Mouse (Mus musculus): ENCODE results near the gene Mrrf. TPM values are rescaled to one million over a fixed set of nuclear protein-coding genes. Genes with fewer than 3 reads are reported as not detected.

Gene Mrrf
- polyA plus RNA-seq, 1 experiment from 2014 or later = 23.2 TPM

DNA sequence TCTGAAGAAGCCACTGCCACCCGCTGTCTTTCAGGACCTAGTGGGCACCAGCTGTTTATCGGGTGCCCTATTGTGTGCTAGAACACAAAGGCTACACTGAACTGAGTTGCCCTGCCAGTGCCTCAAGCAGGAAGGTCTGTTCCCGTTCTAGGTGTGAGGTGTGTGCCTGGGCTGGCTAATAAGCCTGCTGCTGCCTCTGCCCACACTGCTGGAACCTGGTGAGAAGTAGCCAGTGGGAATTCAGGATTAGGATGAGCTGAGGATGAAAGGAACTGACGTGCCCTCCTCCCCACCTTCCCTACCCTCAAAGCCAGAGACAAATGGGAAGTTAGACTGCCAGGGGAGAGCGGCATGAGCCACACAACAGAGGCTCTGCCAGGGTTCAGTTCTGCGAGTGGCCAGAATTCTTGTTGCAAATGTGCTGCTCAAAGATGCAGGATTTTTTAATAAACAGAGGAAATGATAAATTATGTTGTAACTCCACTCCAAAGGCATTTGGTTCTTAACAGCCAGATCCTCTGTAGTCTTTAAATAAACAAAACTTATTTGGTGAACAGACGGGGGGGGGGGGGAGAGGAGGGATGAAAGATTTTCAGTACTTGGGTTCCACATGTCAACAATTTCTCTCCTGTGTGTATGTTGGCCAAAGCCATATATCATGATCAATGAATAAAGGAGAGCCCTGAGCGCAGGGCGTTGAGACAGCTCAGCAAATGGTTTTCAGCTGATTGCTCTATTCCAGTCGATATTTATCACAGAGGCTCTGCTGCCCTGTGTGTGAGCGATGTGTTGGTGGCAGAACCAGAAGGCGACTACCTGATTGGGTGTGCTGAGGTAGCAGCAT, 55.1 kb downstream of the Mrrf start:
- Histone ChIP-seq H3K36me3 (replicated peaks) (no peaks in the 10 kb centered on the region; the same call in 1 of the 2 replicates), H3K27me3 (peaks cover 7% of the 10 kb centered on the region), H3K9ac (no peak overlapping the region), H3K4me2 (no peak overlapping the region), H3K4me3 (replicated peaks) (no peak overlapping the region), H3K4me1 (peaks cover 7% of the 10 kb centered on the region; the same call in 1 of the 2 replicates), H3K27ac (no peak overlapping the region), H3K9me3 (no peaks in the 10 kb centered on the region)
- no peak for ATAC-seq (ENCODE audit: low FRiP score)
- 59% methylated on average over 12 of the region's 12 CpGs for WGBS

DNA sequence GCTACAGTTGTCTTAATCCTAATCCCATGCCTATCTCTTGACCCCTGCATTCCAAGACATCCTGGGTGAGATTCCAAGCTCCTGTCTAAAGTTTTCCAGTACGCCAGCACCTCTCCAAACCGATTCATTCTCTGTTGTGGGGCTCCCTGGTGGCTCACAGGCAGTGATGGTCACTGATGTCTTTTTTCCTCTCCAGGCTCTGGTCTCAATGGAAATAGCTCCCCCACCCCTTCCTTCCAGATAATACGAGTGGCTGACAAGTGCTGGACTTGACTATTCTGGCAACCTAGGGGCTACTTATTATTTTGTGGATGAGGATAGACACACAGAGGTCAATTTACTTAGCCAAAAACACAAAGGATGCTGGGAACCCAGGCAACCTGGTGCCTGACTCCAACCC, 60.8 kb downstream of the Mrrf start:
- Histone ChIP-seq H3K36me3 (replicated peaks) (no peaks in the 10 kb centered on the region), H3K9ac (no peak overlapping the region), H3K27me3 (peaks cover 56% of the 10 kb centered on the region), H3K4me1 (peaks cover 14% of the 10 kb centered on the region), H3K9me3 (no peaks in the 10 kb centered on the region), H3K4me3 (replicated peaks) (no peak overlapping the region), H3K4me2 (no peak overlapping the region), H3K27ac (no peak overlapping the region)
- WGBS = 52% methylated on average over 3 of the region's 3 CpGs
- no peak for ATAC-seq (ENCODE audit: low FRiP score)

DNA sequence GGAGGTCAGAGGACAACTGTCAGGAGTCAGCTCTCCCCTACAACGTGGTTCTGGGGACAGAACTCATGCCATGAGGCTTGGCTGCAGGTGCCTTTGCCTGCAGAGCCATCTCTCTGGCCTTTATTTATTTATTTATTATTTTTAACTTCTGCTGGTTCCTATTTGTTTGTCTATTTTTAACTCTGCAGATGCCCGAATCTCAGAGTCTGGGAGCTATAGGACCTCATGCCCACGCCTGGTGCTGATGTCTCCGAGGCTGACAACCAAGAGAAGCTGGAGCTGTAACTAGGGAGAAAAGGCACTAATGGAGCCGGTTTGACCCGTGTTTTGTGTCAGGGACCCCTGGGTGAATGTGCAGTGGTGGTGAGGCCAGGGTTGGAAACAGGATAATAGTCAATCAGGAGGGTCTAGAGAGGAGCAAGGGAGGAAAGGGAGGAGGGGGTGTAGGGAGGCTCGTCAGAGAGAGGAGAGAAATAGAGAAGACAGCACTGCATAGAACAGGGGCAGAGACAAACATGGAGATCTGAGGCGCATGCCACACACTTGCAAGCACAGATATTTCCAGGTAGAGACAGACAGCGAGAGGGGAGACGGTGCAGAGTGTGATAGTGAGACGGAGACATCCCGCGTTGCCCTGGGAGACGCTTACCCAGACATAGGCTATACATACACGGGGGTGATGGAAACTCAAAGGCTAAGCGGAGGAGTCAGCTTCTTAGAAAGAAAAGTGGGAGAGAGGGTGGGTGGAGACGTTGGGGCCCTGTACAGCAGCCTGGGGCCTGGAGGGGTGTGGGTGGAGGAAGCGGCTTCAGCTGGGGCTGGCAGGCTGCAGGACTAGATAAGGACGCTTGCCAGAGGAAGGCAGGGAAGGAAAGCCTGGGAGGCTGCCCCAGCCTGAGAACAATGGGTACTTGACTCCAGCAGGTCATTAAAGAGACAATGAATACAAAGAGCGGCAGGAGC, 62.0 kb downstream of the Mrrf start:
- H3K27ac ChIP-seq = peak overlapping the region; percentile 59
- peak; percentile 47 for ATAC-seq (ENCODE audit: low FRiP score)
- H3K4me3 ChIP-seq (replicated peaks) = no peak overlapping the region
- WGBS = 10% methylated on average over 20 of the region's 20 CpGs
- no peaks in the 10 kb centered on the region for H3K36me3 ChIP-seq (replicated peaks)
- peak overlapping the region; percentile 42; the same call in 1 of the 2 replicates for H3K9ac ChIP-seq
- peaks cover 24% of the 10 kb centered on the region for H3K4me1 ChIP-seq
- peak overlapping the region; percentile 42 for H3K4me2 ChIP-seq
- peaks cover 67% of the 10 kb centered on the region for H3K27me3 ChIP-seq
- no peaks in the 10 kb centered on the region for H3K9me3 ChIP-seq

DNA sequence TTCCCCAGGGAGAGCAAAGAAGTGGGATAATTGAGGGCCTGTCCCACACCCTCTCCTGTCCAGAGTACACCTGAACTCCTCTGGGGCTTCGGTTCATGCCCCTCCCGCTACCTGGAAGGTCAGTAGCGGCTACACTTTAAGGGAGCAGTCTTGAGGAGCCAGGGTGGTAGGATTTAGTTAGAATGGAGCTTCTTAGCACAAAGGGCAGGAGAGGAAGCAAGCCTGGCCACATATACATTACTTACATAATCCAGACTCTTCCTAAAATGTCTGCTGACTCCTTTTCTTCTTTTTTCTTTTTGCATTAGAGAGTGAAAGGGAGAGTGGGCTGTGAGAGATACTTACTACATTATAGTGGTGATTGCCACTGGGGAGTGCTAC, 62.7 kb downstream of the Mrrf start:
- Histone ChIP-seq H3K4me1 (peaks cover 29% of the 10 kb centered on the region), H3K4me3 (replicated peaks) (no peak overlapping the region), H3K27ac (peak overlapping the region; percentile 59), H3K4me2 (peak overlapping the region; percentile 42), H3K27me3 (peaks cover 72% of the 10 kb centered on the region), H3K36me3 (replicated peaks) (no peaks in the 10 kb centered on the region), H3K9me3 (no peaks in the 10 kb centered on the region), H3K9ac (0 out of 2 replicates have a peak overlapping the region, but pooled peaks have one; percentile 42)
- ATAC-seq (ENCODE audit: low FRiP score) = no peak
- WGBS = 7% methylated on average over 3 of the region's 3 CpGs

- H3K27me3 ChIP-seq = peaks cover 89% of the 10 kb centered on the region
Measured at GRCm38 (mm10) chr2:36200813-36201212, 64.6 kb downstream of the Mrrf start.

GRCm38 (mm10) chr2:36201756-36202610, 65.8 kb downstream of the Mrrf start:
- ATAC-seq (ENCODE audit: low FRiP score) = no peak

More at GRCm38 (mm10) chr2:36200813-36201212, 64.6 kb downstream of the Mrrf start:
- Histone ChIP-seq H3K27ac (no peak overlapping the region), H3K4me2 (no peak overlapping the region), H3K9me3 (no peaks in the 10 kb centered on the region), H3K4me3 (replicated peaks) (no peak overlapping the region), H3K4me1 (peaks cover 33% of the 10 kb centered on the region), H3K9ac (no peak overlapping the region), H3K36me3 (replicated peaks) (no peaks in the 10 kb centered on the region)
- 93% methylated on average over 2 of the region's 2 CpGs for WGBS
- ATAC-seq (ENCODE audit: low FRiP score) = no peak

GRCm38 (mm10) chr2:36202611-36202880, 66.4 kb downstream of the Mrrf start:
- peak; percentile 9; the same call in 1 of the 2 replicates for ATAC-seq (ENCODE audit: low FRiP score)
- no peaks in the 10 kb centered on the region for H3K36me3 ChIP-seq (replicated peaks)
- H3K9ac ChIP-seq = peak overlapping the region; percentile 38; the same call in 1 of the 2 replicates
- H3K27me3 ChIP-seq = peaks cover 84% of the 10 kb centered on the region
- peaks cover 33% of the 10 kb centered on the region for H3K4me1 ChIP-seq
- H3K9me3 ChIP-seq = no peaks in the 10 kb centered on the region
- peak overlapping the region; percentile 77 for H3K4me2 ChIP-seq
- peak overlapping the region; percentile 81 for H3K27ac ChIP-seq
- peak overlapping the region; percentile 40 for H3K4me3 ChIP-seq (replicated peaks)
- 19% methylated on average over 5 of the region's 5 CpGs for WGBS

More at GRCm38 (mm10) chr2:36201756-36202610, 65.8 kb downstream of the Mrrf start:
- Histone ChIP-seq H3K36me3 (replicated peaks) (no peaks in the 10 kb centered on the region), H3K9ac (peak overlapping the region; percentile 38; the same call in 1 of the 2 replicates), H3K4me3 (replicated peaks) (peak overlapping the region; percentile 40; the same call in 1 of the 2 replicates), H3K27me3 (peaks cover 84% of the 10 kb centered on the region), H3K27ac (peak overlapping the region; percentile 81), H3K9me3 (no peaks in the 10 kb centered on the region), H3K4me1 (peaks cover 33% of the 10 kb centered on the region), H3K4me2 (peak overlapping the region; percentile 77)
- WGBS = 19% methylated on average over 18 of the region's 18 CpGs

GRCm38 (mm10) chr2:36203011-36203825, 67.0 kb downstream of the Mrrf start:
- Histone ChIP-seq H3K27me3 (peaks cover 85% of the 10 kb centered on the region), H3K9me3 (no peaks in the 10 kb centered on the region), H3K27ac (peak overlapping the region; percentile 81), H3K4me1 (peaks cover 30% of the 10 kb centered on the region), H3K4me2 (peak overlapping the region; percentile 77), H3K9ac (peak overlapping the region; percentile 48), H3K4me3 (replicated peaks) (peak overlapping the region; percentile 40), H3K36me3 (replicated peaks) (no peaks in the 10 kb centered on the region)
- under 1% methylated on average over 39 of the region's 39 CpGs for WGBS
- ATAC-seq (ENCODE audit: low FRiP score) = peak; percentile 85

- Histone ChIP-seq H3K36me3 (replicated peaks) (no peaks in the 10 kb centered on the region), H3K4me3 (replicated peaks) (no peak overlapping the region), H3K27ac (no peak overlapping the region; the same call in 1 of the 2 replicates), H3K27me3 (peaks cover 84% of the 10 kb centered on the region), H3K9ac (no peak overlapping the region), H3K9me3 (no peaks in the 10 kb centered on the region), H3K4me2 (no peak overlapping the region), H3K4me1 (peaks cover 22% of the 10 kb centered on the region)
- 46% methylated on average over 4 of the region's 4 CpGs for WGBS
- ATAC-seq (ENCODE audit: low FRiP score) = no peak
Measured at GRCm38 (mm10) chr2:36204595-36204994, 68.4 kb downstream of the Mrrf start.

DNA sequence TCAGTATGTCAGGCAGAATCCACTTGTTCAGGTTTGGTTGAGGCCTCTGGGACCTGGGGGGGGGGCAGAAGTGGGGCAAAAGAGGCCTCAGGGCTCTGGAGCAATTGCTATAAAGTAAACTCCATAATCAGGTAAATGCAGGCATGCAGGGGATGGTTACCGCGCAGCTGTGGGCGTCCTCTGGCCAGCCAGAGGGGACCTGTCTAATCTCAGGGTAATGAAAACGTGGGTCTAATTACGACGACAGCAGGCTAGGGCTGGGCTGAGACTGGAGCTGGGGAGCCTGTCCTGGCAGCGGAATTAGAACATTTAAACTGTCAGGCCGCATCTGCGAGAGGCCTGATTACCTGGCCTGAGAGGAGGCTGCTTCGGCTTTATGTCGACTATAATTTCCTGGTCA, 70.9 kb downstream of the Mrrf start:
- peaks cover 84% of the 10 kb centered on the region for H3K27me3 ChIP-seq
- no peak for ATAC-seq (ENCODE audit: low FRiP score)
- peaks cover 30% of the 10 kb centered on the region for H3K4me1 ChIP-seq
- no peak overlapping the region for H3K27ac ChIP-seq
- H3K36me3 ChIP-seq (replicated peaks) = no peaks in the 10 kb centered on the region
- no peak overlapping the region for H3K9ac ChIP-seq
- 52% methylated on average over 11 of the region's 11 CpGs for WGBS
- H3K9me3 ChIP-seq = no peaks in the 10 kb centered on the region
- no peak overlapping the region for H3K4me3 ChIP-seq (replicated peaks)
- H3K4me2 ChIP-seq = no peak overlapping the region

DNA sequence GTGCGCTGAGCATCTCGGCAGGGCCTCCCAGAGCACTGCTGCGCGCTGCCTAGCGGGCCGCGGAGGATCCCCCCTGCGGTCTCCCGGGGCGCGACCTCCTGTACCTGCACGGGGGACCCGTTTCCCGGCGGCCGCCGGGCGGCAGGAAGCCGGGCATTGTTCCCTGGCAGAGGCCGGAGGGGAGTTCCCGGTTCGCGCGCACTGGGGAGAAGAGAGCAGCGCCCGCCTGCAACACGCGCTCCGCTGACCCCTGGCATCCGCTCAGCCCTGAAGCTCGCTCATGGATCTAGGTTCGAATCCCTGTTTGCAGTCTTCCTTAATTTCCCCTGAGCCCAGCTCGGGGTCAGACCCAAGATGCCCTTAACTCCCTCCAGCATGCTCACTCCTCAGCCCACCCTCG, 74.6 kb downstream of the Mrrf start:
- peak overlapping the region; percentile 40; the same call in 1 of the 2 replicates for H3K9ac ChIP-seq
- ATAC-seq (ENCODE audit: low FRiP score) = no peak

More for the DNA sequence above, 74.6 kb downstream of the Mrrf start:
- Histone ChIP-seq H3K27me3 (peaks cover 64% of the 10 kb centered on the region), H3K9me3 (no peaks in the 10 kb centered on the region), H3K36me3 (replicated peaks) (no peaks in the 10 kb centered on the region), H3K27ac (no peak overlapping the region), H3K4me1 (peaks cover 19% of the 10 kb centered on the region), H3K4me2 (peak overlapping the region; percentile 36), H3K4me3 (replicated peaks) (peak overlapping the region; percentile 19)
- under 1% methylated on average over 34 of the region's 34 CpGs for WGBS
